Mouse (Mus musculus) yolk sac, embryonic 10.5 days (tissue): ENCODE data around the gene Dlst.

ENCODE experiments used
- DNase-seq: peaks from one replicate; pipeline ENCODE4 v3.0.0-alpha.2; 2017; ENCODE audit warnings: low spot score

Dlst gene

GRCm38 (mm10) chr12:85151002-85151774, 40.6 kb downstream of the Dlst start, which contains the start of gene Rps6kl1:
Rps6kl1 (minus strand) TSS chr12:85151264.
- peak; percentile 75 for DNase-seq

GRCm38 (mm10) chr12:85153011-85153410, 42.4 kb downstream of the Dlst start:
- peak; percentile 73 for DNase-seq

GRCm38 (mm10) chr12:85156324-85156723, 45.7 kb downstream of the Dlst start:
- DNase-seq = no peak

- no peak for DNase-seq
These were observed 47.3 kb downstream of the Dlst start for GRCm38 (mm10) chr12:85157797-85158460.

- no peak for DNase-seq
These were observed 48.2 kb downstream of the Dlst start for GRCm38 (mm10) chr12:85158801-85159200.

GRCm38 (mm10) chr12:85159592-85159991, 49.0 kb downstream of the Dlst start:
- no peak for DNase-seq

GRCm38 (mm10) chr12:85164996-85165395, 54.4 kb downstream of the Dlst start:
- DNase-seq = no peak

GRCm38 (mm10) chr12:85166631-85167030, 56.0 kb downstream of the Dlst start:
- peak; percentile 74 for DNase-seq

- DNase-seq = no peak
These were observed 58.7 kb downstream of the Dlst start for GRCm38 (mm10) chr12:85169117-85169858.

GRCm38 (mm10) chr12:85169877-85170276, 59.2 kb downstream of the Dlst start:
- DNase-seq = no peak

- DNase-seq = no peak
These were observed 59.8 kb downstream of the Dlst start for GRCm38 (mm10) chr12:85170284-85170947.

GRCm38 (mm10) chr12:85170948-85171307, 60.3 kb downstream of the Dlst start:
- DNase-seq = no peak

- no peak for DNase-seq
These were observed 63.4 kb downstream of the Dlst start for GRCm38 (mm10) chr12:85174016-85174415.

GRCm38 (mm10) chr12:85175087-85175675, 64.5 kb downstream of the Dlst start:
- no peak for DNase-seq

- peak; percentile 71 for DNase-seq
These were observed 65.6 kb downstream of the Dlst start for GRCm38 (mm10) chr12:85175926-85176845.

GRCm38 (mm10) chr12:85176846-85177523, 66.4 kb downstream of the Dlst start:
- peak; percentile 61 for DNase-seq

- no peak for DNase-seq
These were observed 67.2 kb downstream of the Dlst start, which contains the start of gene Pgf for GRCm38 (mm10) chr12:85177740-85178239. Pgf (minus strand) TSS chr12:85177790.

GRCm38 (mm10) chr12:85178294-85178693, 67.7 kb downstream of the Dlst start:
- DNase-seq = no peak

GRCm38 (mm10) chr12:85181475-85182344, 71.1 kb downstream of the Dlst start:
- no peak for DNase-seq
